Mouse (Mus musculus) embryonic facial prominence, embryonic 11.5 days (tissue): Measurements from ENCODE around the gene Tgm5. TPM values are rescaled to one million over a fixed set of nuclear protein-coding genes. Genes with fewer than 3 reads are reported as not detected.
"Not testable (repeated sequence)": the region's sequence is repeated elsewhere in the genome, so short reads cannot be mapped to it uniquely, and the experiment has no call there.

Source experiments
- ATAC-seq: fragments of 200-750 bp; cut with Nextera tagmentation; replicated peaks from 2 replicates; pipeline ENCODE4 v1.8.0; 2017; ENCODE audit warnings: low read depth; ENCODE audit not compliant: insufficient number of reproducible peaks, low FRiP score, low TSS enrichment
- DNase-seq: peaks from one replicate; pipeline ENCODE4 v3.0.0-alpha.2; 2015; ENCODE audit warnings: low spot score
- H3K27ac ChIP-seq: fragments of 300-500 bp; sonication (generic); replicated peaks from 2 replicates; pipeline ENCODE4 v1.5.1; 2014; ENCODE audit warnings: mild to moderate bottlenecking, low read depth, low read length, control low read depth
- H3K27me3 ChIP-seq: fragments of 300-500 bp; sonication (generic); 2 replicates; pipeline ENCODE4 v1.6.1; 2014; ENCODE audit warnings: mild to moderate bottlenecking, low read length, moderate library complexity, mixed read lengths; ENCODE audit not compliant: control insufficient read depth, insufficient read depth
- H3K36me3 ChIP-seq: fragments of 300-500 bp; sonication (generic); replicated peaks from 2 replicates; pipeline ENCODE4 v1.6.1; 2014; ENCODE audit warnings: low read depth, mild to moderate bottlenecking, low read length, moderate library complexity, mixed read lengths; ENCODE audit not compliant: control insufficient read depth, insufficient read depth
- H3K4me1 ChIP-seq: fragments of 300-500 bp; sonication (generic); 2 replicates; pipeline ENCODE4 v1.6.1; 2014; ENCODE audit warnings: low read length, mixed read lengths; ENCODE audit not compliant: control insufficient read depth, insufficient read depth
- H3K4me2 ChIP-seq: fragments of 300-500 bp; sonication (generic); 2 replicates; pipeline ENCODE4 v1.6.1; 2014; ENCODE audit warnings: low read depth, mild to moderate bottlenecking, control low read depth, low read length, moderate library complexity
- H3K4me3 ChIP-seq: fragments of 300-500 bp; sonication (generic); 2 replicates; pipeline ENCODE4 v1.5.1; 2014; ENCODE audit warnings: low read depth, low read length, control low read depth
- H3K9ac ChIP-seq: fragments of 300-500 bp; sonication (generic); replicated peaks from 2 replicates; pipeline ENCODE4 v1.6.1; 2014; ENCODE audit warnings: mild to moderate bottlenecking, control low read depth, low read length
- H3K9me3 ChIP-seq: fragments of 300-500 bp; sonication (generic); replicated peaks from 2 replicates; pipeline ENCODE4 v1.6.1; 2016; ENCODE audit warnings: mild to moderate bottlenecking, low read length, inconsistent platforms, mixed read lengths; ENCODE audit not compliant: control insufficient read depth
- WGBS: fragments of 180-500 bp; shearing (Covaris S2); extraction: QIAGEN DNeasy Blood & Tissue Kit; methylation state at CpG from one replicate; pipeline ENCODE4 v1.1.7; 2014; 5-methylcytosine and 5-hydroxymethylcytosine counted together
- polyA plus RNA-seq: library from polyadenylated mRNA; unstranded; fragments of >200 nt; fragmentation: Nextera tagmentation; extraction: Ambion mirVana; gene quantifications from 2 replicates; pipeline ENCODE4 v1.2.1, GENCODE M21; 2014

The Tgm5 gene
- polyA plus RNA-seq, 1 experiment from 2014 or later, result not detected

GRCm38 (mm10) chr2:121009071-121009677, 76.5 kb downstream of the Tgm5 start:
- Histone ChIP-seq H3K27me3 (no peaks in the 10 kb centered on the region), H3K4me1 (no peaks in the 10 kb centered on the region), H3K27ac (no peak overlapping the region), H3K4me2 (peak overlapping the region; percentile 64), H3K9ac (peak overlapping the region; percentile 64), H3K4me3 (peak overlapping the region; percentile 70), H3K36me3 (no peaks in the 10 kb centered on the region), H3K9me3 (no peaks in the 10 kb centered on the region)
- DNase-seq (no peak), ATAC-seq (no peak)
- WGBS, result 23% methylated on average over 5 of the region's 5 CpGs

GRCm38 (mm10) chr2:121008664-121009007, 77.0 kb downstream of the Tgm5 start:
- Histone ChIP-seq H3K9ac (peak overlapping the region; percentile 64), H3K4me2 (peak overlapping the region; percentile 64), H3K36me3 (no peaks in the 10 kb centered on the region), H3K27me3 (no peaks in the 10 kb centered on the region), H3K4me3 (peak overlapping the region; percentile 70), H3K9me3 (no peaks in the 10 kb centered on the region), H3K27ac (no peak overlapping the region), H3K4me1 (no peaks in the 10 kb centered on the region)
- 4% methylated on average over 12 of the region's 12 CpGs for WGBS
- ATAC-seq, result no peak
- no peak for DNase-seq

GRCm38 (mm10) chr2:121007925-121008663, 77.5 kb downstream of the Tgm5 start, which contains the start of gene Ccndbp1:
Gene Ccndbp1, plus strand, starts transcription at chr2:121008403.
- Histone ChIP-seq H3K4me3 (peak within 1 kb of the TSS; percentile 70), H3K9me3 (no peaks in the 10 kb centered on the region), H3K27me3 (no peaks in the 10 kb centered on the region), H3K9ac (peak within 1 kb of the TSS; percentile 64), H3K36me3 (no peaks in the 10 kb centered on the region), H3K27ac (no peak within 1 kb of the TSS), H3K4me2 (peak within 1 kb of the TSS; percentile 64), H3K4me1 (no peaks in the 10 kb centered on the region)
- peak; percentile 94 for ATAC-seq
- peak; percentile 94 for DNase-seq
- 2% methylated on average over 32 of the region's 34 CpGs for WGBS

- Histone ChIP-seq H3K9ac (no peak overlapping the region), H3K4me1 (no peaks in the 10 kb centered on the region), H3K36me3 (no peaks in the 10 kb centered on the region), H3K4me2 (no peak overlapping the region), H3K27me3 (no peaks in the 10 kb centered on the region), H3K9me3 (no peaks in the 10 kb centered on the region), H3K4me3 (no peak overlapping the region), H3K27ac (no peak overlapping the region)
- 81% methylated on average over 1 of the region's 1 CpGs for WGBS
- no peak for ATAC-seq
- no peak for DNase-seq
These were observed 78.7 kb downstream of the Tgm5 start for GRCm38 (mm10) chr2:121006986-121007385.

- H3K36me3 ChIP-seq, result no peaks in the 10 kb centered on the region
- no peak overlapping the region for H3K4me3 ChIP-seq
- no peaks in the 10 kb centered on the region for H3K4me1 ChIP-seq
- ATAC-seq (no peak), DNase-seq (no peak)
- no peak overlapping the region for H3K9ac ChIP-seq
- H3K27ac ChIP-seq, result no peak overlapping the region
- H3K4me2 ChIP-seq, result no peak overlapping the region
- H3K9me3 ChIP-seq, result no peaks in the 10 kb centered on the region
- no peaks in the 10 kb centered on the region for H3K27me3 ChIP-seq
- 84% methylated on average over 7 of the region's 7 CpGs for WGBS
These were observed 81.4 kb downstream of the Tgm5 start for GRCm38 (mm10) chr2:121004018-121004811.

- ATAC-seq (no peak), DNase-seq (no peak)
- Histone ChIP-seq H3K4me2 (no peak overlapping the region), H3K27ac (no peak overlapping the region), H3K9ac (no peak overlapping the region), H3K36me3 (no peaks in the 10 kb centered on the region), H3K9me3 (no peaks in the 10 kb centered on the region), H3K27me3 (no peaks in the 10 kb centered on the region), H3K4me1 (no peaks in the 10 kb centered on the region), H3K4me3 (no peak overlapping the region)
- 64% methylated on average over 2 of the region's 2 CpGs for WGBS
These were observed 82.1 kb downstream of the Tgm5 start for GRCm38 (mm10) chr2:121003586-121003985.

- 85% methylated on average over 8 of the region's 8 CpGs for WGBS
- DNase-seq, result no peak
- H3K4me3 ChIP-seq, result no peak overlapping the region
- ATAC-seq, result no peak
- H3K27ac ChIP-seq, result no peak overlapping the region
- H3K27me3 ChIP-seq, result no peaks in the 10 kb centered on the region
- no peaks in the 10 kb centered on the region for H3K36me3 ChIP-seq
- no peak overlapping the region for H3K9ac ChIP-seq
- H3K4me2 ChIP-seq, result no peak overlapping the region
- no peaks in the 10 kb centered on the region for H3K4me1 ChIP-seq
- H3K9me3 ChIP-seq, result no peaks in the 10 kb centered on the region
These were observed 86.8 kb downstream of the Tgm5 start for GRCm38 (mm10) chr2:120998863-120999262.

GRCm38 (mm10) chr2:120996607-120997006, 89.0 kb downstream of the Tgm5 start:
- H3K36me3 ChIP-seq, H3K9me3 ChIP-seq, DNase-seq, H3K4me1 ChIP-seq, H3K27ac ChIP-seq, ATAC-seq, H3K4me3 ChIP-seq, H3K27me3 ChIP-seq, H3K4me2 ChIP-seq, H3K9ac ChIP-seq: not testable (repeated sequence)
- 70% methylated on average over 1 of the region's 1 CpGs for WGBS
